Mouse (Mus musculus) stomach, postnatal 0 days (tissue): ENCODE results near the gene Znrd1as. TPM values are rescaled to one million over a fixed set of nuclear protein-coding genes. Genes with fewer than 3 reads are reported as not detected.

Source experiments
- ATAC-seq: fragments of 200-750 bp; cut with Nextera tagmentation; 2 replicates; pipeline ENCODE4 v1.8.0; 2017; ENCODE audit not compliant: low FRiP score, low TSS enrichment
- DNase-seq: peaks from one replicate; pipeline ENCODE4 v3.0.0-alpha.2; 2016; ENCODE audit warnings: low spot score
- H3K27ac ChIP-seq: fragments of 300-500 bp; sonication (generic); replicated peaks from 2 replicates; pipeline ENCODE4 v1.5.1; 2014; ENCODE audit warnings: mild to moderate bottlenecking, control low read depth
- H3K27me3 ChIP-seq: fragments of 300-500 bp; sonication (generic); 2 replicates; pipeline ENCODE4 v1.6.1; 2014; ENCODE audit warnings: low read length; ENCODE audit not compliant: control insufficient read depth, insufficient read depth
- H3K36me3 ChIP-seq: fragments of 300-500 bp; sonication (generic); 2 replicates; pipeline ENCODE4 v1.6.1; 2014; ENCODE audit warnings: low read length, mixed read lengths; ENCODE audit not compliant: control insufficient read depth, insufficient read depth
- H3K4me1 ChIP-seq: fragments of 300-500 bp; sonication (generic); replicated peaks from 2 replicates; pipeline ENCODE4 v1.6.1; 2014; ENCODE audit warnings: antibody characterized with exemption; ENCODE audit not compliant: control insufficient read depth, insufficient read depth
- H3K4me2 ChIP-seq: fragments of 300-500 bp; sonication (generic); replicated peaks from 2 replicates; pipeline ENCODE4 v1.6.1; 2014; ENCODE audit warnings: low read depth, mild to moderate bottlenecking, control low read depth, moderate library complexity
- H3K4me3 ChIP-seq: fragments of 300-500 bp; sonication (generic); 2 replicates; pipeline ENCODE4 v1.5.1; 2014; ENCODE audit warnings: low read depth, low read length, control low read depth
- H3K9ac ChIP-seq: fragments of 300-500 bp; sonication (generic); 2 replicates; pipeline ENCODE4 v1.6.1; 2014; ENCODE audit warnings: mild to moderate bottlenecking, low read length, control low read depth, mixed read lengths
- H3K9me3 ChIP-seq: fragments of 300-500 bp; sonication (generic); 2 replicates; pipeline ENCODE4 v1.6.1; 2016; ENCODE audit warnings: low read length; ENCODE audit not compliant: control insufficient read depth
- CTCF ChIP-seq: IDR thresholded peaks from 2 replicates; pipeline ENCODE4 v1.5.1; 2016; ENCODE audit warnings: antibody characterized with exemption, low read depth, mild to moderate bottlenecking, moderate library complexity
- EP300 ChIP-seq: optimal IDR thresholded peaks from 2 replicates; pipeline ENCODE3; 2016; ENCODE audit warnings: antibody characterized with exemption
- WGBS: fragments of 180-500 bp; shearing (Covaris S2); extraction: QIAGEN DNeasy Blood & Tissue Kit; methylation state at CpG from one replicate; pipeline ENCODE4 v1.1.7; 2014; 5-methylcytosine and 5-hydroxymethylcytosine counted together
- polyA plus RNA-seq: library from polyadenylated mRNA; unstranded; fragments of >200 nt; fragmentation: Nextera tagmentation; extraction: Ambion mirVana; gene quantifications from 2 replicates; pipeline ENCODE4 v1.2.1, GENCODE M21; 2015

Znrd1as gene
- polyA plus RNA-seq, 1 experiment from 2014 or later, result 4.5 TPM

GRCm38 (mm10) chr17:36931806-36932205 is 26.6 kb upstream of the Znrd1as start:
- no peaks in the 10 kb centered on the region for H3K4me1 ChIP-seq
- no peak overlapping the region for H3K4me3 ChIP-seq
- no peaks in the 10 kb centered on the region for H3K27me3 ChIP-seq
- H3K9me3 ChIP-seq, result no peaks in the 10 kb centered on the region
- H3K27ac ChIP-seq, result no peak overlapping the region
- no peak for DNase-seq
- TF ChIP-seq CTCF, result no peak
- no peak for TF ChIP-seq EP300
- H3K36me3 ChIP-seq, result no peaks in the 10 kb centered on the region
- no peak overlapping the region for H3K4me2 ChIP-seq
- H3K9ac ChIP-seq, result no peak overlapping the region
- no peak for ATAC-seq
- WGBS, result 42% methylated on average over 2 of the region's 2 CpGs

- ATAC-seq (no peak), DNase-seq (no peak)
- Histone ChIP-seq H3K27ac (no peak overlapping the region), H3K9ac (no peak overlapping the region), H3K27me3 (no peaks in the 10 kb centered on the region), H3K9me3 (no peaks in the 10 kb centered on the region), H3K4me2 (no peak overlapping the region), H3K4me3 (no peak overlapping the region), H3K36me3 (no peaks in the 10 kb centered on the region), H3K4me1 (no peaks in the 10 kb centered on the region)
- 62% methylated on average over 2 of the region's 2 CpGs for WGBS
- TF ChIP-seq EP300 (no peak), CTCF (no peak)
These were observed 20.3 kb upstream of the Znrd1as start for GRCm38 (mm10) chr17:36938056-36938455.

- Histone ChIP-seq H3K4me2 (peak overlapping the region; percentile 73), H3K27me3 (no peaks in the 10 kb centered on the region; the same call in 1 of the 2 replicates), H3K4me3 (peak overlapping the region; percentile 50), H3K9me3 (no peaks in the 10 kb centered on the region), H3K9ac (peak overlapping the region; percentile 69), H3K4me1 (no peaks in the 10 kb centered on the region), H3K27ac (peak overlapping the region; percentile 65), H3K36me3 (no peaks in the 10 kb centered on the region)
- TF ChIP-seq EP300 (no peak), CTCF (no peak)
- peak; percentile 67 for DNase-seq
- WGBS, result 33% methylated on average over 9 of the region's 10 CpGs
- peak; percentile 87 for ATAC-seq
These were observed 16.0 kb upstream of the Znrd1as start for GRCm38 (mm10) chr17:36942391-36942790.

- peak; percentile 57 for DNase-seq
- ATAC-seq, result peak; percentile 75
- H3K27me3 ChIP-seq, result no peaks in the 10 kb centered on the region; the same call in 1 of the 2 replicates
- peak within 1 kb of the TSS; percentile 50 for H3K4me3 ChIP-seq
- H3K9ac ChIP-seq, result peak within 1 kb of the TSS; percentile 69
- no peaks in the 10 kb centered on the region for H3K36me3 ChIP-seq
- H3K4me2 ChIP-seq, result peak within 1 kb of the TSS; percentile 73
- H3K27ac ChIP-seq, result peak within 1 kb of the TSS; percentile 67
- H3K4me1 ChIP-seq, result no peaks in the 10 kb centered on the region
- 2% methylated on average over 56 of the region's 59 CpGs for WGBS
- no peaks in the 10 kb centered on the region for H3K9me3 ChIP-seq
- TF ChIP-seq EP300 (no peak), CTCF (no peak)
These were observed 15.5 kb upstream of the Znrd1as start, which contains the start of gene Rnf39 for GRCm38 (mm10) chr17:36942791-36943471. TSS of gene Rnf39 (plus strand) at chr17:36942918.

- H3K4me3 ChIP-seq, result peak overlapping the region; percentile 50
- ATAC-seq (no peak), DNase-seq (no peak)
- peak overlapping the region; percentile 69; the same call in 1 of the 2 replicates for H3K9ac ChIP-seq
- H3K27me3 ChIP-seq, result no peaks in the 10 kb centered on the region; the same call in 1 of the 2 replicates
- no peaks in the 10 kb centered on the region for H3K36me3 ChIP-seq
- no peaks in the 10 kb centered on the region for H3K9me3 ChIP-seq
- WGBS, result 21% methylated on average over 5 of the region's 5 CpGs
- H3K27ac ChIP-seq, result no peak overlapping the region
- TF ChIP-seq CTCF (no peak), EP300 (no peak)
- H3K4me1 ChIP-seq, result no peaks in the 10 kb centered on the region
- peak overlapping the region; percentile 73 for H3K4me2 ChIP-seq
These were observed 14.7 kb upstream of the Znrd1as start for GRCm38 (mm10) chr17:36943691-36944090.

- H3K4me3 ChIP-seq, result 0 out of 2 replicates have a peak overlapping the region, but pooled peaks have one; percentile 13
- no peaks in the 10 kb centered on the region for H3K36me3 ChIP-seq
- H3K9me3 ChIP-seq, result no peaks in the 10 kb centered on the region
- no peak overlapping the region for H3K9ac ChIP-seq
- DNase-seq (no peak), ATAC-seq (no peak)
- H3K27me3 ChIP-seq, result no peaks in the 10 kb centered on the region; the same call in 1 of the 2 replicates
- peak; percentile 48 for TF ChIP-seq CTCF
- TF ChIP-seq EP300, result no peak
- H3K4me2 ChIP-seq, result no peak overlapping the region; the same call in 1 of the 2 replicates
- WGBS, result 20% methylated on average over 9 of the region's 9 CpGs
- H3K27ac ChIP-seq, result no peak overlapping the region
- no peaks in the 10 kb centered on the region for H3K4me1 ChIP-seq
These were observed 14.1 kb upstream of the Znrd1as start for GRCm38 (mm10) chr17:36944121-36944775.
